Mouse (Mus musculus) gastrocnemius, postnatal 25 days (tissue): Measurements from ENCODE around the gene Nrp1. TPM values are rescaled to one million over a fixed set of nuclear protein-coding genes. Genes with fewer than 3 reads are reported as not detected.
A peak's percentile ranks its signal among the peaks of the same experiment; 100 is the strongest.

ENCODE experiments used
- DNase-seq: peaks from one replicate; pipeline ENCODE4 v3.0.0; 2022
- total RNA-seq, 2 experiments: library from RNA; stranded (reverse); gene quantifications; 1 replicate in 1 of 2; 2 replicates in 1 of 2; pipeline ENCODE4 v1.2.3; 2021

Nrp1 gene
- total RNA-seq, 2 experiments from 2014 or later, result 29.7 to 37.5 TPM

DNA sequence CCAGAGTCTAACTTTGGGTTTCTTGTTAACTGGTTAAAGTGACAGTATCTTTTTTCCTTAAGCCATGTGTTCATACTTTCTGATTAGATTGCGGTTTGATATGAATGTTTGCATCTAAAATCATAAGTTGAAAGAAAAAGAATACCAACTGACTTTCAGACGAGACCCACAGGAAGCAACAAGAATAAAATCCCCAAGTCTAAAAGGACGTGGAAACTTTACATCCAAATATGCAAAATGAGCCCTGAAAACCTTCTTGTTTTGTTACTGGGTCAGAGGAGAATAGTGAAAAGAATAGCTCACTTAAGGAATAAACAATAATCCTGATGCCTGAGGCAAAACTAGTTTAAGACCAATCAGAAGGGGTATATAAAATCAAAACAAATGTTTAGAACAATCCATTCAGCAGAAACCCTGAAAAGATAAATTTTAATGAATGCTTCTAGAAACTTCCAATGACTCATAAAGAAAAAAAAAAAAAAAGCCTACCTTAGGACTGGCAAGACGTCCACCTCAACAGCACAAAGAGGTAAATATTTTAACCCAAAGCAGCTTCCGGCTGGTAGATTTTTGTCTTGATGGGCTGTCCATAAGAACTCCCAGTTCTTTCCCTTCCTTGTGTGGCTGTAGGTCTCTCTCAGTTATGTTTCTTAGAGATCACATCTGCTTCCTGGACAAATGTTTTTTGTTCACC is 145.9 kb downstream of the Nrp1 start:
- DNase-seq, result no peak

DNA sequence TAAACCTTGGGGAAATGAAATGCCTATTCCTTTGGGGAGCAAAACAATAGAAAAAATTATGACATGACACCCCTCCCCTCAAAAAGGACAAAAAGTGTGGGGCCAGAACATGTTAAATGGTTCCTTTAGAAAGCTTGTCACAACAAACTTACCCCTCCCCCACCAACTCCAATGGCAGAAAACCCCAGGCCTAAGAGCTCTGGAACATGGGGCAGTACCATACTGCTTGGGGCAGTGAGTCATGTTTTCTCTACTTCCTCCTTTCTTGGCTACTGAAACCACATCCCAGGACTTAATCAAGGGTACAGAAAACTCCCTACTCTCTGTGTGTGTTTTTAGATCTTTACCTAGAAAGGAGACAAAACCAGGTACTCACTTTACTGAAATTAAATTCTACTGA is 147.5 kb downstream of the Nrp1 start:
- DNase-seq, result no peak

DNA sequence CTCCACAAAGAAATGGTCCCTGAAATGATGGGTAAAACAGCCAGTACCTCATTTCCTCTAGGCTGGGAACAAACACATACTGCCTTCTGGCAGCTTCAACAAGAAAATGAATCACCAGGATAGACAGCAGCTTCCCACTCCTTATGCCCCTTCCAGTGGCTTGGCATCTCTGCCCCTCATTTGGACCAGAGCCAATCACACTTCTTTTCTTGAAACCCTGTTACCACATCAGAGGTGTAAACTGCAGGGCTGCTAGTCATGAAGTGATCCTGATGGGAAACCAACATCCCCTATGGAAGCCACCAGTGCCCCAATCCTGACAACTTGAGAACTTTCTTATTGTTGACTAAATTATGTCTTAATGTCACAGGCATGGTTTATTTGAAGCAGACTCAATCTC is 150.3 kb downstream of the Nrp1 start:
- DNase-seq, result no peak

DNA sequence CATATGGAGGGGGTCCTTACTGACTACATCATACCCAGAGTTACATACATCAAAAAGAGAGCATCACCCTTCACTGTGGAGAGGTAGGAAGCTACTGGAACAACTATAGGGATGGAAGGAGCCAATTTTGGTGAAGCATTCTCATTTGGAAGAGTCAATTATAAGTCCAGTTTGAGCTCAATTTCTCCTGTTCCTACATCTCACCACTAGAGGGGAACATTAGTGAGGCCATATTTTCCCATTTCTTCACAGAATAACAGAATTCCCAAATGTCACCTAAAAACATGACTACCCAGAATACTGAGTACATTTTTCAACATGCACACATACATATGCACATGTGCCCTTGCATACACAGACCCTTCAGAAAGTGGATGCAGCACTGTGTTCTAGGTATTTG is 152.6 kb downstream of the Nrp1 start:
- DNase-seq, result no peak

DNA sequence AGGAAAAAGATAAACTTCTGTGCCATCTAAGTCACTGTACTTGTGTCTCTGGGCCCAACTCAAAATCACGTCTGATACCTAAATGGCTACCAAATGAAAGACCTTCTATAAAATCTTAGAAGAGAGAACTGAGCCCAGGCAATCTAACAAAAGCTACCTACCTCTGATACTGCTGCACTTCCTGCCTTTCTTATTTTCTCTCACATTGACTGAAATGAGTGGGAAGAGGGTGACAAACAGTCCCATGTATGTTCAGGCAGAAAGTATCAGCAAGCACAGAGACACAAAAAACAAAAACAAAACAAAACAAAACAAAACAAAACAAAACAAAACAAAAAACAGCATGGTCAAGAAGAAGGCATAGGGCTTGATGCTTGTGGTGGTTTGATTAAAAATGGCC is 153.3 kb downstream of the Nrp1 start:
- DNase-seq, result no peak

DNA sequence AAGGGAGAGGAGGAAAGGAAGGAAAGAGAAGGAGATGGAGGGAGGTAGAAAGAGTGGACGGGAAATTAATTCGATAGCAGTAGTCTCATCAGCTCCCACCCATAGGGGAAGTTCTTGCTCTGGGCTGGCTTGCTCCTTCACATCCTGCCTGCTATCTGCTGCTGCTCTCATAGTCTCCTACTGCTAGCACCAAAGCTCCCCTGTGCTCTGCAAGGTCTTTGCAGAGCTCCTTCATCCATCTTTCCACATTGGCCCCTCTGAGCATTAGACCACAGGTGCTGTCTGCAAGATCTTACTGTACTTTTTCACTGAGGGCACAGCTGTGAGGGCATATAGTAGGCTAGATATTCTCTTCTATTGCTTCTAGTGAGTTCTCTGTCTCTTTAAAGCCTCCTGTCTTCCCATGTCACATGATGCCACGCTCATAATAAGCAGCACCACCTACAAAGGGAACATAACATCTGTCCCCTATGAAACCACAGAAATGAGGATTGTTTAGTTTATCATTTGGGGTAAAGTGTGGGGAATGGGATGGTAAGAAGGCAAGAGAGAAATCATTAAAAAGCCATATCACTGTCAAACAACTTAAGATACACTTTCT is 158.5 kb downstream of the Nrp1 start:
- DNase-seq, result no peak

DNA sequence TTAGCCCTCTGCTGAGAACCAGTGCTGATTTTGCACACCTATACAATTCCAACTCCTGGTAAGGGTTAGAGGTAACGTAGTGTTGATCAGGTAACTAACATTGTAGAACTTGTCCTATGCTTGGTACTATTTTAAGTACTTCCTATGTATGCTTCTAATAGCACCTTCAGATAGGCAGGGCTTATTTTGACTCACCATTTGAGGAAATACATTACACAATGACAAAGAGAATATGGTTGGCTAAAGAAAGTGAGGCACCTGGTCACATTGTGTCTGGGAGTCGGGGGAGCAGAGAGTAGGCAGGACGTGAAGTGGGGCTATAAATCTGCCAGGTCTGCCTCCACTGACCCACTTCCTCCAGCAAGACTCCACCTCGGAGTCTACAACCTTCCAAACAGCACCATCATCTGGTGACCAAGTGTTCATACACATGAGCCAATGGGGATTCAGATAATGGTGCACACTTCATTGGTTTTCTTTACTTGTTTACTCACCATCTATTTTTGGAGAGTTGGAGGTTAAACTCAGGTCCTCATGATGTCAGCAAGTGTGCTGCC is 159.2 kb downstream of the Nrp1 start:
- no peak for DNase-seq

DNA sequence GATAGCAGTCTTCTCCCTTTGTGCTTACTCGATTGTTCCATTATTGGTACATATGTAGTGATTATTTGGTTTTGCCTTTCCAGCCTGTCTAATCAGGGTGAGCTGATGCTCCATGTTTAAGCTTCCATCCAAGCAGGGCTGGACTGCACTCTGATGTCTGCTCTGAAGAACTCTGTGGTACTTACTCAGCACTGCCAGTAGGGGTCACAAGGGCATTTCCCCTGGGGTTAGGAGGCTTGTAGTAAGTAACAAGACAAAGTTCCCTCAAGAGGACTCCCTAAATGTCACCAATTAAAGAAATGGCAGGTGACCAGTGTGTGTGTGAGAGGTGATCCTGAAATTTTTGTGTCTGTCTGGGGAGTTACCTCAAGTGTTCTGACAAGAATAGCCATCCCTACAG is 161.0 kb downstream of the Nrp1 start:
- no peak for DNase-seq

DNA sequence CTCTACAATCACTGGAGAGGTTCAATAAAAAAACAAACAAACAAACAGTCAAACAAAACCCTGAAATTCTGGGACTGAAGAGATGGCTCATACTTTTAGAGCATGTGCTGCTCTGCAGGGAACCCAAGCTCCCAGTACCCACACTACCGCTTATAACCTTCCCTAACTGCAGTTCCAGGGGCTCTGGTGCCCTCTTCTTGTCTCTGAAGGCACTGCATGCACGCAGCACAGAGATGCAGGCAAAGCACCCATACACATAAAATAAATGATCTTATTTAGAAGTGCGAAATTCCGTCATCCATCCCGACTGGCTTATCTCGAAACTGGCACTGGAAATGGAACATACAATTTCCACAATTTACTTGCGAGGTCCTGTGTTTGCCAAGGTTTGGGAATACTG is 165.4 kb downstream of the Nrp1 start:
- DNase-seq, result no peak

DNA sequence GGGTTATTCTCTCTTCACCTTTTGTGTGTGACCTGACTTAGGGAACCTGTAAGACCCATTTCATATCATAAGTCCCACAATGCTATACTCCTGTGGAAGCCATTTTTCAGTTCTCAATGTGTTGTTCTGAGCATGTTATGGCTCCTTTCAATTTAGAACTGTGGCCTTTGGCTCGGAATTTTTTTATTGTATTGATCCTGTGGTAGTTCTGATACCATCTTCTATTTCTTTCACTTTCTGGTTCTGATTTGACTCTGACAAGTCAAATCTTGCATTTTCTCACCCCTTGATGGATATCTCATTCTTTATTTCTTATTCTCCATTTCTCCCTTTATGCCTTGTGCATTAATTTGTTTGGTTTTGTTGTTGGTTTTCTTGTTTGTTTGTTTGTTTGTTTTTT is 167.5 kb downstream of the Nrp1 start:
- no peak for DNase-seq

DNA sequence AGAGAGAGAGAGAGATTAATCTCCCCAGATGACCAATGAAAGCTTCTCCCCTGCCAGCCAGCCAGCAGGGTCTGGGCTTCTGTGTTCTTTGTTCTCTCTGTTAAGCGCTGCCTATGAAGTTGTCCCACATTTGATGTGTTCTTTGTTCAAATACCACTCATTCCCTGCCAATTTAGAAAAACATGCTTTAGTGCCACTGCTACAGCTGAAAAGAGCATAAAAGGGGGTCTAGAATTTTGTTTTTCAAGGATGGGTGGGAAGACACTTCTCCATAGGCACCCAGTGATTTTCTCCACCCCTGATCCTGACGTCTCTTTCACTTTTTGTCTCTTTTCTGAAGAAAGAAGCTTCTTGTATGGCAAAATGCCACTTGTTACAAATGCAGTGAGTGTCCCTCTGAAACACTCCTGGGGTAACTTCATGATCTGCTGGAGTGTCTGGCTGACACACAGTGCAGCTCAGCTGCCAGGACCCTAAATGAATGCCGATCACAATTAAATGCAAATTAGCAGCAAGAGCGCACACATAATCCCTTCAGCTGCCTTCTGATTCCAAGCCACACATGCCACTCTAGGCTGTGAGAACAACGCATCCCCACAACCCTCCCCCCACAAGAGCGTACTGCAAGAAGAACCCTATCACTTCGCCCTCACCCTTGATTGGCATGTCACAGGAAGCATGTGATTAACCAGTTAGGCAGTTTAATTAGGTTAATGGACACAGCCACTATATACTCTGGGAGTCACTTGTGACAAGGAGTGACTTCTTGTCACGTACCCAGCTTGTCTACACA is 170.4 kb downstream of the Nrp1 start:
- DNase-seq, result no peak

DNA sequence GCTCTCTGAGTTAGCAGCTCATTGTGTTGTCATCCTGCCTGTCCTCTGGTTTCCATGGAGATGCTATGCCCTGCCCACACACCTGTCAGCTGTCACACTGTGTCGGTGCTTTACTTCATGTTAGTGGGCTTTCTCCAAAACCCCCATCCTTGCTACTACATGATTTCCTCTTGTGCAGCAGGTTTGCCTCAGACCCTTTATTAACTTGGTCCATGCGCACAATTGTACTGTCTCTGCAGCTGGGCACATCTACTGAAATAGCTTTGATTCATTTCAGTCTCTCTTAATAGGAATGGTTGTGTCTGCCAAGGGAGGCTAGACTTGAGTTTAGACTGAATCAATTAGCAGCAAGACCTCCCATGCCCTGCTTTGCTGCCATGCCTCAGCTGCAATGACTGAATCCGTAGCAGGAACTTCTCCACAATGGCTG is 176.1 kb downstream of the Nrp1 start:
- no peak for DNase-seq

DNA sequence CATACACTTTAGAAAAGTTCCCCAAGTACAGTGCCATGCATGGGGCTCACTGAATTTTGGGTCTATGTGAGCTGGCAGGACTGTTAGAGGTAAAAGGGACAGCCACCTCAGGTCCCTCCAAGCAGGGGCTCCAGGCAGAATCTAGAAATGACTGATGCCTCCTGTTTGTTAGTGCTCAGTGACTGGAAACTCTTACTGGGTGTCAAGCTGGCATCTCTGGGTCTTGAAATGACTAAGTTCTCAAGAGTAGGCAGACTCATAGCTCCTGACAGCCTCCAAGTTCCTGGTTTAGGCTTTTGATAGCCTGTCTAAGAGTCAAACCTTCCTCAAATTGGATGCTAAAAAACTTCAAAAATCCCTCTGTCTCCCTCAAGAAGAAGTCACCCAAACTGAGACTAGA is 177.3 kb downstream of the Nrp1 start:
- DNase-seq, result no peak

DNA sequence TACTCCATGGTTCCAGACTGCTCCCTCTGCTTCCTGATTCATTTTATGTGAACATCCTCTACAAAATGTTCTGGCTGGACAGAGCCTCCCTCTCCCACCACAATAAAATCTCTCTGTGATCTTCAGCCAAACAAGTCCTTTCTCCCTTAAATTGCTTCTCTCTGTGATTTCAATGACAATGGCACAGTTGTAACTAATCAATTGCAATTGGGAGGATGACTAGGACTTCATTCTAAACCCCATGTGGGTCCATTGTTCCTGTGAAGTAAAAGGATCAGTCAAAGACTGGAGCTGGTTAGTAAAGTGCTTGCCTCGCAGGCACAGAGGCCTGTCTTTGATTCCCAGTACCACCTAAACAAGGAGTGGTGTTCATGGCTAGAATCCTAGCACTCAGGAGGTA is 180.0 kb downstream of the Nrp1 start:
- no peak for DNase-seq

DNA sequence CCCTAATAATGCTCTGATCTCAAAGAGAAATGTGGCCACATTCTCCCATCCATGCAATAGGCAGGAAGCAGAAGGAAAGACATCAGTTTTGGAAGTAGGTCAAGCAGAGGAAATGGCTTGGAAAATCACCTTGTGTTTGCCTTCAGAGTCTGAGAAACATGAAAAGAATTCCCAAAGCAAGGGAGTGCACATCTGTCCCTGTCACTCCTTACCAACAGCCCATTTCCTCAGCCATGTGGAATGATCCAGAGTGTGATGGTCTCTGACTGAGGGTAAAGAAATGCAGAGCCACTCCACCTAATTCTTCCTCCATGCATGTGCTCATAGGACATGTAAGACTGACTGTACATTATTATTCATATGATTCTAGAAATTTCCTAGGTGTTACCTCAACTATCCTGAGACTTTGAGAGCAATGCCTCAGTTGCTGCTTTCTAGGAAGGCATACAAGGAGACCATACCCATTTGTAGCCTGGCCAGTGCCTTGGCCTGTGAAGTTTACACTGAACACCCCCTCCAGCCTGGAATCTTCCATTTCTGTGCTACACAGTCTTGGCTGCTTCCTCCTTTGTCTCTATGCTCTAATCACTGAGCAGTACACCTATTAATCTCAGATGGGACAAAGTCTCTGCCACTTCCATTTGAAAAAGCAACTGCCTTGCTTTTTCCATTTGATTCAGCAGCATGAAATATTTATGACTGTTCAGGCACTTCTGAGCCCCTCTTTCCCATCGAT is 183.1 kb downstream of the Nrp1 start:
- no peak for DNase-seq

DNA sequence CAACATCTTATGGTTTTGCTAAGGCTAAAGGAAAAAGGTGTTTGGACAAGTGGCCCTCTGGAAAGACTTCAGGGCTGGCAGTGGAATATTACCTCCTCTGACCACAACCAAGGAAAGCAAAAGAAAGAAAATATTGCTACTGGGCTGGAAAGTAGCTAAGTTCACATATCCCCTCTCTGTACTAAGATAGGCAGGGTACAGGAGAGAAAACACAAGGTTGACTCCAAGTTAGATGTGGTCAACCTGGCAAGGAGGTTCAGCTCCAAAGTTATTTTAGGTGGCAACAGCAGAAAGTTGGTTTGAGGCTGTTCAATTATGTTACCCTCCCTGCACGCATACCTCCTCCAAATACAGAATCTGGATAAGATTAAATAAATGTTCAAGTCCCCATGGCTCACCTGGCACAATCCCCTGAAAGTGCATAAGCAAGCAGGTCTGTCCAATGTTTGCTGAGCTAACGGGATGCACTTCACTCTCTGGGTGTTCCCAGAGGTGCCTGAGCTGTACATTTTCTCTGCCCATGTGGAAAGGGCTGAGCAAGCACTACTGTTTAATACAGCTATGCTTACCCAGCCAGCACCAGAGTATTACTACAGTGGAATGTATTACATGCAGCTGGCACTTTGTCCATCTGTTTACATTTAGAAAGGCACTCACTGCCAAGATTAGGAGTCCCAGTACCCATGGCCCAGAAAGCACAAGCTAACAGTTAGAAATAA is 185.9 kb downstream of the Nrp1 start:
- DNase-seq, result no peak

DNA sequence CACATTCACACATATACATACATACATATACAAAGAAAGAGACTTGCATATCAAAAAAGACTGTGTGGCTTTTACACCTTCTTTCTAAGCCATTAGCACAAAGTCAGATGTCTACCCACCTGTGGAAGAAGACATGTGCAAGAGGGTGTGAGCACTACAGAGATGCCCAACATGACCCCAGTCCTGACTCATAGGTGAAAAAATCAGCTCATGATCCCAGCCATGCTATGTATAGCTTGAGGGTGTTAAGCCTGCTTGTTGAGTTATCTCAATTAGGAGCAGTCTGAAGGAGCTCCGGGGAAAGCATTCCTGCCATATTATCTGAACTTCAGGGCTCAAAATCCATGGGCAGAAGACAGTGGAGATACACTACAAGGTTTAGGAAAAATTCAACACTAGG is 187.9 kb downstream of the Nrp1 start:
- DNase-seq, result no peak

DNA sequence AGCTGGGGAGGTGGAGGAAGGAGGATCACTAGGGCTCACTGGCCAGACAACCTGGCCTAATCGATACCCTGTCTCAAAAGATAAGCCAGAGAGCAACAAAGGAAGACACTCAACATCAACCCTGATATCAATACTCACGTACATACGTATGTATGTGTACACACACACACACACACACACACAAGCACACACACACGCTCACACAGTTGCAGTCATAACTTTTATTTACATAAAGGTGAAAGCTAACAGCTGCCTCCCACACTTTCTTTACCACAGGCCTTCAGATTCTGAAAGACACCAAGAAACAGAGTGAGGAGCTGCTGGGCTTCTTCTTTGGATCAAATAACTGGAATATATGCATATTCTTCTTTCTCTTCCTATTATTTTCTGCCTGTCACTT is 189.0 kb downstream of the Nrp1 start:
- DNase-seq, result no peak

DNA sequence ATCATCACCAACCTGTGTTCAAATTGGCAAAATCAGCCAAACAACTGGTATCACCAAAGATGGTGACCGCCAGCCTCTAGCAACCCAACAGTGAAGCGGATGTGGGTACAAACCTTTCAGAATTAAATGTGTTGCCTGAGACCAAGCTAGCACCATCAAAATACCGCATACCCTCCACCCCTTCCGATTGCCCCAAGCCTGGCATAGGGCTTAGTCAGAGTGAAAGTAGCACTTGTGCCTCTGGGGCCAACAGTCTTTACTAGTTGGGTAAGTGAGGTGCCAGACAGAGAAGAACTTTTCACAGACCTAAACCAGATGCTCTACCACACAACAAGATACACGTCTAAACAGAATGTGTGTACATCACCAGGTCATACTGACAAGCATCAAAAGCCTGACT is 191.3 kb downstream of the Nrp1 start:
- DNase-seq, result no peak

DNA sequence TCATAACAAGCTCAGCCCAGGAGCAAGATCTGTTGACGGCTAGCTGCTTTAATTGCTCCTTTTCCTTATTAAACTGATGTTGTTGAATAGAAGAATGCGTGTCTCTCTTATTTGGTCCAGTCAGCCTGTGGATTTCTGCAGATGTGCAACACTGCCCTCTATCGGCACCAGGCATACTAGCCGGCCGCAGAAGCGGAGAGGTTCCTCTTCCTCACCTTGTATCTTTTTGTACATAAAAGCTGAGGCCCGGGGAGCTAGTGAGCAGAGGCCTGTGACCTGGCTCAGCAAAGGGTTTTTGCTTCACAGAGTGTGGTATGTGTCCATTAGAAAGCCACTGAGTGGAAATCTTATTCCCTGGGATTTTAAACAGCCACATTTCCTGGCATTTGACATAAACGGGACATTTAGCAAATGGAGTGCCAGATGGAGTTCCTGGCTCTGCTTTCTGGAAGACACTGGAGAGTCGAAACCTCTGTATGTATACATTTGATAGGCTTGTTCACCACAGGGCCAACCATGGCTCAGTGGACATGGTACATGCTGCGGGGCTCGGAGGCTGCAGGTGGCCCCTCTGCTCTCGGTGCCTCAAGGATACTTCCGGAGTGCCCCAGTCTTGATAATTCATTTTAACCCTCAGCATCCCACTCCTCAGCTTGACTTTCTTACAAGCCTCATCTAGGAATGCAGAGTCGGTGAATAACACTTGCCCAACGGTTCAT is 193.2 kb downstream of the Nrp1 start:
- peak; percentile 30 for DNase-seq
